Mouse (Mus musculus): Measurements from ENCODE around the gene Abhd13.
A peak's percentile ranks its signal among the peaks of the same experiment; 100 is the strongest.

Gene Abhd13

GRCm38 (mm10) chr8:9977573-9978314 lies at the start of gene Abhd13, which contains the start of gene Lig4:
Gene Abhd13 (plus strand): TSS chr8:9977707.
Gene Lig4 (minus strand): TSS chr8:9977686.
- peak; percentile 97 for DNase-seq (ENCODE audit: low read depth, low spot score)

GRCm38 (mm10) chr8:9929746-9930445 lies 47.6 kb upstream of the Abhd13 start:
- DNase-seq (ENCODE audit: low read depth, low spot score), result no peak

GRCm38 (mm10) chr8:9932711-9933110 lies 44.8 kb upstream of the Abhd13 start:
- no peak for DNase-seq (ENCODE audit: low read depth, low spot score)

GRCm38 (mm10) chr8:9934891-9935565 lies 42.5 kb upstream of the Abhd13 start:
- peak; percentile 16 for DNase-seq (ENCODE audit: low read depth, low spot score)

GRCm38 (mm10) chr8:9935574-9935973 lies 41.9 kb upstream of the Abhd13 start:
- DNase-seq (ENCODE audit: low read depth, low spot score), result no peak

GRCm38 (mm10) chr8:9949134-9949890 lies 28.2 kb upstream of the Abhd13 start:
- DNase-seq (ENCODE audit: low read depth, low spot score), result no peak

GRCm38 (mm10) chr8:9958338-9958737 lies 19.2 kb upstream of the Abhd13 start:
- DNase-seq (ENCODE audit: low read depth, low spot score), result no peak

- no peak for DNase-seq (ENCODE audit: low read depth, low spot score)
Observed at GRCm38 (mm10) chr8:9959919-9960318, 17.6 kb upstream of the Abhd13 start.

GRCm38 (mm10) chr8:9971866-9972265 lies 5.6 kb upstream of the Abhd13 start:
- DNase-seq (ENCODE audit: low read depth, low spot score), result no peak

- no peak for DNase-seq (ENCODE audit: low read depth, low spot score)
Observed at GRCm38 (mm10) chr8:9975276-9975675, 2.2 kb upstream of the Abhd13 start.

- peak; percentile 96 for DNase-seq (ENCODE audit: low read depth, low spot score)
Observed at GRCm38 (mm10) chr8:9975898-9976611, 1.5 kb upstream of the Abhd13 start.

GRCm38 (mm10) chr8:9977016-9977415 lies 491 bp upstream of the Abhd13 start:
- no peak for DNase-seq (ENCODE audit: low read depth, low spot score)

GRCm38 (mm10) chr8:9978475-9979230 lies 1.1 kb downstream of the Abhd13 start:
- no peak for DNase-seq (ENCODE audit: low read depth, low spot score)

GRCm38 (mm10) chr8:9979746-9980145 lies 2.2 kb downstream of the Abhd13 start:
- DNase-seq (ENCODE audit: low read depth, low spot score), result no peak

- DNase-seq (ENCODE audit: low read depth, low spot score), result no peak
Observed at GRCm38 (mm10) chr8:9980188-9980587, 2.7 kb downstream of the Abhd13 start.

- DNase-seq (ENCODE audit: low read depth, low spot score), result no peak
Observed at GRCm38 (mm10) chr8:10004115-10004514, 26.6 kb downstream of the Abhd13 start.

GRCm38 (mm10) chr8:10006156-10006985 lies 28.9 kb downstream of the Abhd13 start, which contains the start of gene Tnfsf13b:
Gene Tnfsf13b (plus strand): TSS chr8:10006467.
- DNase-seq (ENCODE audit: low read depth, low spot score), result no peak

GRCm38 (mm10) chr8:10006986-10007659 lies 29.6 kb downstream of the Abhd13 start:
- DNase-seq (ENCODE audit: low read depth, low spot score), result no peak

- DNase-seq (ENCODE audit: low read depth, low spot score), result no peak
Observed at GRCm38 (mm10) chr8:10007660-10008028, 30.1 kb downstream of the Abhd13 start.

All from retina, adult 2 months (tissue).